Mouse (Mus musculus): ENCODE results near the gene Lsmem1. TPM values are rescaled to one million over a fixed set of nuclear protein-coding genes. Genes with fewer than 3 reads are reported as not detected.

Gene Lsmem1
- total RNA-seq, 2 experiments from 2014 or later, result 0.54 TPM; not detected in 1

DNA sequence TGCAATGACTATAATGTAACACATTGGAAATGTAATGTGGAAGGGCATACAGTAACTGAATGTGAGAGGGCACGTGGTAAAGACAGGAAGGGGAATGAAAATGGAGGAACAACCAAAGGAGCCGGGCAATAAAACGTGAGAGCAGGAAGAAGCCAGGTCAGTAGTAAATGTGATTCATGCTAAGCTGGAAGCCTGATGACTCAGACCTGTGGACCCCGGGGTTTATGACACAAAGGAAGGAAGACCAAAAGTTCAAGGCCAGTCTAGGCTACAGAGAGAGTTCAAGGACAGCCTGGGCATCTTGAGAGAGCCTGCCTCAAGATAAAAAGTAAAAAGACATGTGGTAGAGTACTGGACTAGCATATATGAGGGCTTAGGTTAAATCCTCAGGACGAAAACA lies 52.8 kb downstream of the Lsmem1 start:
- ATAC-seq (replicated peaks; ENCODE audit: poor library complexity), result no peak

DNA sequence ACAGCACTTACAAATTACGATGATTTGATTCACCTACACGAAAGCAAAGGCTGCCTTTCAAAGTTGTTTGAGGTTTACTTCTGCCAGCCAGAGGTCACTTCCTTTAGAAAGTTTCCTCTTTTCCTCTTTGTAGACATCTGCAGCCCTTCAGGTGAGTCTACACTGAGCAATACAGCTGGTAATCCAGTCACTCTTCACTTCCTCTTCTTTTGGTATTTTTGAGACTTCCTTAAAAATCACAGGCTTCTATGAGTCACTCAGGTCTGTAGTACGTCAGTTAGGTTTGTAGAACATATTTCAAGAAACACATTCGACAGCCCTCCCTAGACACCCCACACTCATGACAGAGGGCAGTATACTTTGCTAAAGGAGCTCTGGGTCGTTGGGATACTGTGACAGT lies 58.6 kb downstream of the Lsmem1 start:
- peak; percentile 91 for ATAC-seq (replicated peaks; ENCODE audit: poor library complexity)

DNA sequence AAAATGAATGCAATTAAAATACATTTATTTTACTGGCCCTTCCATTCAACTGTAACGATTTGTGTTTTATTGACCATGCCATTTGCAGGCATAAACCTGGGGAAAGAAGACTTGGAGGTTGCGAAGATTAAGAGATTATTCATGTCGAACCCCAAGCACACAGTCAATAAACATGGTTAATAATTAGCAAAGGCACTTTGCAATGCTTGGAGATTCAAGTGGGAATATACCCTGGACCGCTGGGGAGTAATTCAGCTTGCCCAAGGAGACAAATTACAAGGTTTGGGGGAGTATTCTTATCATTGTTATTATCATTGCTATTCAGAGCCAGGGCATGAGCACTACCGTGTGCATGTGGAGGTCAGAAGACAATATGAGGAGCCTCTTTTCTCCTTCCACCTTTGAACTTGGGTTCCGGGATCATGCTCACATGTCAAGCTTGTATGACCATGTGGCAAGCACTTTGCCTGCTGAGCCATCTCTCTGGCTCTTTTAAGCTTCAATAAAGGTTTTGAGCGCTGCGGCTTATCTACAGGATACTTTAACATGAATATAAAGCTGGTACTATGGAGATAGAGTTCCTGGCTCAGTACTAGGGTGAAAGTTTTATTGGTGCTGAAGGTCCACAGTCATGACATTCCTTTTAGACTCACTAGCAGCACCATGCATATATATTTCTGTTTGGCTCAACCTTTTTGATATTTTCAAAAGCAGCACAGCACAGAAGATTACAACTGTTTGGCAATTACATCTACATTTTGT lies 59.6 kb downstream of the Lsmem1 start:
- no peak for ATAC-seq (replicated peaks; ENCODE audit: poor library complexity)

DNA sequence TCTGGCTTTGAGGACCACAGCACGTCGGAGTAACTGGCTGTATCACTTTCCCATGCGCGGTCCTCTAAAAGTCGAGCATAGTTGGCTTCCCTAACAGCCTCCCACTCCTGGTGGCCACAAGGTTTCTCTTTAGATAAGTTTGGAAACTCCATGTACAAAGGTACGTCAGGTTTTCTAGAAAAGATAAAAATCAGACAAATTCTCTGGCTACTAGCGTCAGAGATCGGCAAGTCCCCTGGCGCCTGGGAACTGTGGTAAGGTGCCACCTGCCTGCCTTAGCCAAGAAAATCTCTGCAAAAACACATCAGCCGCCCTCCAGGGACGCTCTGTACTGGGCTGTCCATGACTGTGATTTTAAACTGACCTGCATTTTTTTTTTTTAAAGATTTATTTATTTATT lies 64.8 kb downstream of the Lsmem1 start:
- ATAC-seq (replicated peaks; ENCODE audit: poor library complexity), result no peak

- peak; percentile 41 for ATAC-seq (replicated peaks; ENCODE audit: poor library complexity)
These were observed 65.6 kb downstream of the Lsmem1 start, which contains the start of gene Scin for GRCm38 (mm10) chr12:40133573-40134271. TSS of gene Scin (minus strand) at chr12:40134228.

DNA sequence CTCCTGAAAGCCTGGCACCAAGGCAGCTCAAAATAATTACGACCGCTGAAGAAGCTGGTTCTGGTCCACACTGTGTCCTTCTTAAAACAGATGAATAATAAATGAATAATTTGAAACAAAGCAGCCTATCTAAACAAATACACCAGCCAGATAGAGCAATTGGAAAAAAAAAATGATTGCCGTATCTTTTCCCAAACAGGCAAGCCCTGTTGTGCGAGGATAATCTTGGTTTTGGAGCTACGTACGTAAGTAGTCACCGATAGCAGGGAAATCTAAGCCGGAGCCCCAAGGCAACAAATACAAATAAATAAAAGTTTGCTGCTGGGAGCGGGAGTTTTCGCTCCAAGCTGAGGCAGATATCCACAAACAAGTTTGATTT lies 66.1 kb downstream of the Lsmem1 start:
- ATAC-seq (replicated peaks; ENCODE audit: poor library complexity), result peak; percentile 66

Other genes with a start within 250 kb of the Lsmem1 start
- 23.4 and 34.0 TPM in 2 replicates for gene Arl4a, start 161.5 kb downstream of the Lsmem1 start, total RNA-seq (2015)
- 11.2 and 18.7 TPM in 2 replicates for gene Arl4a, start 161.5 kb downstream of the Lsmem1 start, total RNA-seq (2017)
- 1.8 and 2.9 TPM in 2 replicates for gene Scin, start 65.3 kb downstream of the Lsmem1 start, total RNA-seq (2015)
- gene Scin, start 65.3 kb downstream of the Lsmem1 start, total RNA-seq (2017), result 3.2 and 4.6 TPM in 2 replicates
- gene Ifrd1, start 49.0 kb upstream of the Lsmem1 start, total RNA-seq (2015), result 145 and 175 TPM in 2 replicates
- gene Ifrd1, start 49.0 kb upstream of the Lsmem1 start, total RNA-seq (2017), result 111 and 112 TPM in 2 replicates
- 34.5 and 38.7 TPM in 2 replicates for gene Zfp277, start 246.4 kb upstream of the Lsmem1 start, total RNA-seq (2015)
- gene Zfp277, start 246.4 kb upstream of the Lsmem1 start, total RNA-seq (2017), result 30.4 and 34.7 TPM in 2 replicates
- gene Dock4, start 246.5 kb upstream of the Lsmem1 start, total RNA-seq (2015), result 0.64 and 0.90 TPM in 2 replicates
- gene Dock4, start 246.5 kb upstream of the Lsmem1 start, total RNA-seq (2017), result 0.57 and 1.5 TPM in 2 replicates

Data from megakaryocyte progenitor cell, adult 5-6 weeks (primary cell).